Mouse (Mus musculus): Measurements from ENCODE around the gene Clint1. TPM values are rescaled to one million over a fixed set of nuclear protein-coding genes. Genes with fewer than 3 reads are reported as not detected.
"Not testable (repeated sequence)": the region's sequence is repeated elsewhere in the genome, so short reads cannot be mapped to it uniquely, and the experiment has no call there.

The Clint1 gene
- total RNA-seq, 2 experiments from 2014 or later: 64.9 to 69.6 TPM

DNA sequence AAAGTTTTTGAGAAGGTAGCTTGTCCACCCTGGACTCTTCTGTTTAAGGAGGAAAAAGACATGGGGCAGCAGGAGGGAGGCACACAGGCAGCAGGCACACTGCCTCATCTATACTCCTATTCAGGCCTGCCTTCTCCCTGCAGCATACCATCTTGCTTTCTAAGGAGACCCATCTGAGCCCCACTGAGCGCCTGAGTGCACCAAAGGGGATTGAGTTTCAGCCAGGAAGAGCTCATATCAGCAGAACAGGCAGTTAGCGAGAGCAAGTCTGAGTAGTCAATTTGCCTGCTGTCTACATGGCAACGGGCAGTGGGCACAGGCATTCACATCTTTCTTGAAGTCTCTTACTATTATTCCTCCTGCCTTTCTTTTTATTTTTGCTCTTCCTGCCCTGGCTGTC, 5.8 kb upstream of the Clint1 start:
- no peak for DNase-seq (ENCODE audit: low spot score in 2 of 2)

DNA sequence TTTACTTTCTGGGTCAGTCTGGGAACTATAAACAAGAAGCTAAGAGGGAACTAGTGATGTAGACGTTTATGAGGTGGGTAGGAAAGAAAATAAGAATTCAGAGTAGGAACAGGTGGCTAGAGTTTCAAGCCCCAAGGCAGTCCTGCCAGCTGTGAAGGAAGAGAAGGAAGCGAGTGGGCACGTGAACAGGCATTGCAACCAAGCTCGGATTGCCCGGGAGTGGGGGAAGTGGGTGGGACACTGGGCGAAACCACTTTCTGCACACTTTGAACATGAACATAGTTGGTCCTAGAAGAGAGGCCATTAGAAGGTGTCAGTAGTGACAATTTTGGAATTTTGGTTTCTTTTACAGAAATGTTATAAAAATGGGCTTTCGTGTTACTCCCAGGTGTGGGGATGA, 4.3 kb upstream of the Clint1 start:
- no peak for DNase-seq (ENCODE audit: low spot score in 2 of 2)

DNA sequence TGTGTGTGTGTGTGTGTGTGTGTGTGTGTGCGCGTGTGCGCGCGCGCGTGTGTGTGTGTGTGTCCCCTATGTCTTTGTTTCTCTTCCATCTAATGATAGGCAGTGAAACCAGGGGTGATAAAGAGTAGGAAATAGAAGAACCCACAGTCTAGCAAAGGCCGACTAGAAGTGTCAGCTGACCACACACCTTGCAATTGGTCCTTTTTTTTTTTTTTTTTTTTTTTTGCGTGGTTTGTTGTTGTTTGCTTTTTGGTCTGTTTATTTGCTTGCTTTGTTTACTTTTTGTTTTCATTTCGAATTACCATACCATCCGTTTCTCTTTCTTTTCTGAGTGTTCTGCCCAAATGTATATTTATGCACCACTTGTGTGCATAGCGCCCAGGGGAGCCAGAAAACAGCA, 3.6 kb upstream of the Clint1 start:
- no peak for DNase-seq (ENCODE audit: low spot score in 2 of 2)

DNA sequence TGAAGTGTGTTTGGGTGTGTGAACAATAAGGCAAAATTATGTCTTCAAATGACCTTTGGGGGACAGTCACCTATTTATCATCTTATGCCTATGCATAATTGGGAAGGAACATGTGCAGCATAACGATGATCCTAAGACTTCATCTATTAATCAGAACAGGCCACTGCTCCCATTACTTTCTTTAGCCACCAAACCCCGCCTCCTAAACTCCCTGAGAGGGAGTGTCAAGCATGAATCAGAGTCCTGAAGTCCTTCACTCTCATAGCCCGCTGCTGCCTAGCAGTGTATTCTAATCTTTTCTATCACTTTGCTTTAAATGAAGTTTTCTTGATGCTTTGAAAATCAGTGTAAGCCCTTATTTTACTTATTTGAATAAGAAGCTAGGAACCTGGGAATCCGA, 2.6 kb upstream of the Clint1 start:
- no peak for DNase-seq (ENCODE audit: low spot score in 2 of 2)

DNA sequence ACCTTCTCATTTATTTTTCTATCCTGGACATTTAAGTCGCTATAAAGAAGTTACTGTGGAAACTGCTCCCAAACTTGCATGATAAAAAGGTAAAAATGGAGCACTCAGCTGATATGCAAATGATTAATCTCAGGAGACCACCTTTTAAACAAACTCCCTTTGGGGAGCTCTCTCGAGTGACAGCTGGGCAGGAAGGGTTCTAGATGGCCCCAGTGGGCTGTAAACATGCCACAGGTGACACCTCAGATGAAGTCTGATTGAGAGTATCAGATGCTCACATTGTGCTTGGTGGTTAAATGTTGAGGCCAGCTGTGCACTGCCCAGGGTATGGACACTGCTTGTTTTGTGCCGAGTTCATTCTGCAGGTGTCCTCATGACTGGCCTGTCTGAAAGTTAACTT, 2.0 kb upstream of the Clint1 start:
- no peak for DNase-seq (ENCODE audit: low spot score in 2 of 2)

DNA sequence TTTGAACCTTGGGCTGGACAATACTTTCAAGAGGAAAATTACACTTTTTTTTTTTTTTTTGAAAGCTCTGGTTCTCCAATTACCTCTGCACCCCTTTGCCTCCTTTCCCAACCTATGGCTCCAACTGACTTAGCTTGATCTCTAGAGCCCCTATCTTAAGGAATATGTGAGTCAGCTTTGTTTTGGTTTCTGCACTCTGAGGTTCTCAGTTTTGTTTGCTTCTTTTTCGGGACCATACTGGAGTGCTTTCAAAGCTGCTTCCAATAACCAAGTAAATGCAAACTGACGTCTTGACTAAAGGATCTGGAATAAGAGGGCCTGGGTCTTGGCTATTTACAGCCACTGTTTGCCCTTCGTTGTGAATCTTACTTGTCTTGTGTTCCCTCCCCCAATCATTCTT, 1.5 kb upstream of the Clint1 start:
- no peak for DNase-seq (ENCODE audit: low spot score in 2 of 2)

DNA sequence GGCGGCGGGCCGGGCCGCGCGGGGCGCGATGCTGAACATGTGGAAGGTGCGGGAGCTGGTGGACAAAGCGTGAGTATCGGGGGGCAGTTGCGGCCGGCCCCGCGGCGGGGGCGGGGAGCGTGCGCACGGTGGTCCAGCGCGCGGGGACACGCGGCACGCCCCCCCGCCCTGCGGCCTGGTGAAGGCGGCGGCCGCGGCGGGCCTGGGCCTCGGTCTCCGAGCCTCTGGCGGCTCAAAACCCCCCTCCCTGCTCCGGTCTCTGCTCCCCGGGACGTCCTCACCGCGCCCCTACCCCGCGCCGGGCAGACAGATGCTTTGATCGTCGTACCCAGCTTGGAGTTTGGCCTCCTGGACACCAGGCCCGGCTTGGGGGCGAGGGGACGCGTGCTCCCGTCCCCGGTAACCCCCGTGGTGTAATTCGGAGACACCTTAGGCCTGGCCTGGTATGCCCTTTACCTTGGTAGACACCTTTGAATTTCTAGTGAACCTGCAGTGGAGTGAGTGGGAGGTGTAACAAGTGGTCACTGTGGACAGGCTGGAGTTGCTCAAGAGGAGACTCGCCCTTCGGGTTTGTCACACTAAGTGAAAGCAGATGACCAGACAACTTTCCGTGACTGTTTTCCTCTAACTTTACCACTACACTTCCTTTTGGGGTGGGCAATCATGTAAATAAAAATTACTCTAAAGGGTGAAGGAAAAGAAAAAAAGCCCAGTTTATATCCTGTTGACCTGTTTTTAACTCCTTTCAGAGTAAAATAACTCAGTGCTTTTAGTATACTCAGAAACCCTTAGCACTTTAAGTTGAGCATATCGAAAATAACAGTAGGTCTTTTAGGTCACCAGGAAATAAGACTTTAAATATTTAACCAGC, 508 bp downstream of the Clint1 start:
- peak; percentile 19 to 45 for DNase-seq (ENCODE audit: low spot score in 2 of 2)

DNA sequence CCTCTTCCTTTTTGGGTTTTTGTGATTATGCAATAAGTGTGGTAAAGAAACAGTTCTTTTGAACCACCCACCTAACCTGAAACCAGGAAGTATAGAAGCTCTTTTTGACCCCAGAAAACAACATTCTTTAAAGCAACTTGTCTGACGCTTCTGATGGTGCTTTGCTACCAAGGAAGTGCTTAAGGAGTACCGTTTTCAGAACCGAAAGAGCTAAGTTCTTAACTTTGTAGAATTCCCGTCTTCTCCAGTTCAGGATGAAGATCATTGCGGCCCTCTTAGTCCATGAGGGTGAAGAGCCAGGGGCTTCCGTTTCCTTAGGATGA, 1.1 kb downstream of the Clint1 start:
- DNase-seq (ENCODE audit: low spot score in 2 of 2): no peak

DNA sequence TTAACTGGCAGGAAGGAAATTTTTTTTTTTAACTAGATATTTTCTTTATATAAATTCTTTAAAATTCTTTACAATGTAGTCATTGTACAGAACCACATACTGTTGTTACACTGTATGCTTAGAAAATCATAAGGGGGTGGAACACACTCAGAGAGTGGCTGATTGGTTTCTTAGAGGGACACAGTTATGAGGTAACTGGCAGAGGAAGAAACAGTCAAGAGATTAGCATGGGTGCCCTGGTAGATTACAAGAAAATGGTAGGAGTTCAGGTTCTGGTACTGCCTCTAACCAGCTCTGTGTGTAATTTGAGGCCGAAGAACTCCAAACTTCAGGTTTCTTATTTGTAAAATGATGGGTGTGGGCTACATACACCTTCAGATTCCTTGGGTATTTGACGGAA, 2.1 kb downstream of the Clint1 start:
- DNase-seq (ENCODE audit: low spot score in 2 of 2): no peak

DNA sequence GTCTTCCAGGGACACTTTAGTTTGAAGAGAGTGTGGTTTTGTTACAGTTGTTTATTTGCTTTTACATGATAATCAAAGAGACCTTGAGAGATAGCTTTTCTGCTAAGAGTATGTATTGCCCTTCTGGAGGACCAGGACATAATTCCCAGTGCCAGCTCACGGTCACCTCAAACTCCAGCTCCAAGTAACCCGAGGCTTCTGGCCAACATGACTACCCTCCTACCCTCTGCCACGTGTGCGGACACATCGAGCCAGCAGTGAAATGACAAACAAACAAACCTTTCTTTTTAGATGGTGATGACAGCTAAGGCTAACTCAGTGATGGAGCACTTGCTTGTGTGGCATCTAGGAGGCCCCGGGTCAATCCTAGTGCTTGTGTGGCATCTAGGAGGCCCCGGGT, 2.5 kb downstream of the Clint1 start:
- DNase-seq (ENCODE audit: low spot score in 2 of 2): no peak

DNA sequence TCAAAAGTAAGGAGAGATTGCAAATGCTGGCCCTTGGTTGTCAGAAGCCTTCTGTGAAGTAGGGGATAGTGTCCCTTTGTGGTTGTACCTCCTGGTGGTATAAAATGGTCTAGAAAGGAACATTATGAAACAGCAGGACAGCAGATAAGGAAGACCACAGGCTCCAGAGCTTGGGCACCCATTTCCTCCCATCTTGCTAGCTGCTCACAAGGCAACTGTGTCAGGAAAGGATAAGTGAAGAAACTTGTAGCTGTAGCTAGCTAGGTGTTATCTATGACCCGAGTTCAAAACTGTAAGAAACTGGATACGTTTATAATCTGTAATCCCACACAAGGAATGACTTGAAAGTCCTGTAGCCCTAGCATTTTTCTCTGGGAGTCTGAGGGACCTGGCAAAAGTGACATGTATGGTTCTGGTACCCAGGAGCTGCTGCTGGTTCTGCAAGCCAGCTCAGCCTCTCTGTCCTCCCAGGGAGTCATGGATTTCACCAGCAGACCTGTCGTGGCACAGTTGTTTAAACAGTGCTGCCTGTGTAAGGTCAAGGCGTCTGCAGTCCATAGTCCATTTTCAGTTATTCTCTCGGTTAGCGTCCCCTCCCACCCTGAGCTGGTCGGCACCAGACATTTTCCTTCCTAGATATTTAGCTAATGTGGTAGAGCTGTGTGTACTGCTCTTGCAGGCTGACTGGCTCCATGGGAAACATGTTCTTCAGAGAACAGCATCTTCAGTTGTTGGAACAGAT, 3.7 kb downstream of the Clint1 start:
- no peak for DNase-seq (ENCODE audit: low spot score in 2 of 2)

DNA sequence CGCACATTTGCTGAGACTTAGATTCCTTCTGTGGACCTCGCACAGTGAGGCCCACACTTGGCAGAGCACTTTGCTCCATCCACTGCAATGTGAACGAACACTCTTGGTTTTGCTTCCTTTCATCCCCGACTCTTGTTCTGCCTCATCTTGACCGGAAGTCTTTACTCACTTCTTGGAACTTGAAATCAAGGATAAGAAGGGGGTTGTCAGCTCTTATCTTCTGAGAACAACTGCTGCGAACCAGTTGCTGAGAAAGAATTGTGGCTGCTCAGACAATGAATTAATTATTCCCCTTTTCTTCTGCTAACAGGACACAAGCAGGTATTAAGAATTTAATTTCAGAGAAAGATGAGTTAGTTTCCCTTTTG, 4.3 kb downstream of the Clint1 start:
- DNase-seq (ENCODE audit: low spot score in 2 of 2): no peak

DNA sequence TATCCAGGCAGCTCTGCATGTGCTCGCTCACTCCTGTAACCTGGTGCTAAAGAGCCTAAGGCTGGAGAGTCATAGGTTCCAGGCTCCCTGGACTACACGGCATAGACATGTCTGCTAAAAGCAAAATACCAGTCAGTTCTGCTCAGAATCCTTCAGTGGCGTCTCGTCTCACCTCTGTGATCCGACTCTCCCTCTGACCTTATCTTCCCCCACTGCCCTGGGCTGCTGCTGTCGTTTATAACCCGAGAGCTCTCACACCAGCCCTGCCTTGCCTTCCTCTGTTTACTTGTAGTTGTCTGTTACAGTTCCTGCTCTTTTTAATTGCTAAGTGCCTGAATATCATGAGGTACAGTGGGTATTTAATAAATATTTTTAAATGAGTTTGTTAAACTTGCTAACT, 9.5 kb downstream of the Clint1 start:
- DNase-seq (ENCODE audit: low spot score in 2 of 2): no peak

DNA sequence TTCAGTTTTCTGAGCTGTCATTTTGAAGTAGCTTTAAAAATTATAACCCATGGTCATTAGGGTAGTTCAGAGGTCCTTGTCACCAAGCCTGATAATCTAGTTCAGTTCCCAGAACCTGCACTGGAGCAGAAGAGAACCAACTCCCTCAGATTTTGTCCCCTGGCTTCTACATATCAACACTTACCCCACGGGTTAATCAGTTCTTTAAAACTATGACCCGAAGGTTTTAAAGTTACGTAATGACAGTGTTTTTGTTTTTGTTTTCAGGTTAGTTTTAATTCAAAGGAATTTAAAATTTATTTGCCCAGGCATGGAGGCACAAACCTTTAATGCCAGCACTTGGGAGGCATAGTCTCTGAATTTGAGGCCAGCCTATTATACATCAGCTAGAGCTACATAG, 12.6 kb downstream of the Clint1 start:
- no peak for DNase-seq (ENCODE audit: low spot score in 2 of 2)

DNA sequence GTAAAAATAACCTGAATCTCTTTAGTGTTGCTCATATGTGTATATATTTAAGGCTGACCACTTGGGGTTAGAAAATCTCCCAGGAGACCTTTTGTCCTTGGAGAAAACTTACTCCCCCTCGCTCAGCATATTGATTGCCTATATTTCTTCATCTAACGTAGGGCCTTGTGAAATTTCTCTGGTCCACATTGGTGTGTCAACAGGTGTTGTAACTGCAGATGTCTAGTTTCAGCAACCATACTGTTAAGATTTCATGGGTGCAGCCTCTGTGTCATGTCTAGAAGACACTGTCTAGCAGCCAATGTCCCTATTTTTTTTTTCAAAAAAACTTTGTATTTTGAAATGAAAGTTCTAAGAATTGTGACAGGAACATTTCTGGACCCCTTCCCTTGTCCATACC, 14.0 kb downstream of the Clint1 start:
- no peak for DNase-seq (ENCODE audit: low spot score in 2 of 2)

DNA sequence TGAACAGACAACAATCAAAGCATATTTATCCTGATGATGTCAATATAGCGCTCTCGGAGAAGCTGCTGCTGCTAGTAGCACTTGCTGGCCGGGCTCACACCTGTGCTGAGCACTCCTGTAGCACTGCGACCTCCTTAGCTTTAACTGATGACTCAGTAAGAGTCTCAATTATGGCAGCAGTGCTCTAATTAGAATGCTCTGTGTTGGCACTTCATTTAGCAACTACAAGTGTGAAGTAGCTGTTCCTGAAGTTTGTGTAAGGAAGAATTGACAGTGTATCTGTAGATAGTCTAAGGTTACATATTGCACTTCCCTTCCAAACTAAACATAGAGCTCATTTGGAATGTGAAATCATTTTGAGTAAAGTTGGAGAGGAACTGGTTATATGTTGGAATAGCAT, 14.7 kb downstream of the Clint1 start:
- DNase-seq (ENCODE audit: low spot score in 2 of 2): no peak

DNA sequence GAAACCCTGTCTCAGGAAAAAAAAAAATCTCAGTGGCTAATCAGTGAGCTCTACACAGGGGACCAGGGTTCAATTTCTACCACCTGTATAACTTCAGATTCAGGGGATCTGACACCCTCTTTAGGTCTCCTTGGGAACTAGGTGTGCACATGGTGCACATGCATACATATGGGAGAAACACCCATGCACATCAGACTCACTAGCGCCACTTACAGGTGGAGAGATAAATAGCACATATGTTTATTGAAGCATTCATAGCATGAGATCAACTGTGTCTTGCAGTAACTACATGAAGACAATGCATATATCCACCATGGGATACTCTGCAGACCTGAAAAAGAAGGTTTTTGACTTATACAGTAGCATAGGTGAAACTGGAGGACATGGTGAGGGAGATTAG, 21.8 kb downstream of the Clint1 start:
- no peak for DNase-seq (ENCODE audit: low spot score in 2 of 2)

DNA sequence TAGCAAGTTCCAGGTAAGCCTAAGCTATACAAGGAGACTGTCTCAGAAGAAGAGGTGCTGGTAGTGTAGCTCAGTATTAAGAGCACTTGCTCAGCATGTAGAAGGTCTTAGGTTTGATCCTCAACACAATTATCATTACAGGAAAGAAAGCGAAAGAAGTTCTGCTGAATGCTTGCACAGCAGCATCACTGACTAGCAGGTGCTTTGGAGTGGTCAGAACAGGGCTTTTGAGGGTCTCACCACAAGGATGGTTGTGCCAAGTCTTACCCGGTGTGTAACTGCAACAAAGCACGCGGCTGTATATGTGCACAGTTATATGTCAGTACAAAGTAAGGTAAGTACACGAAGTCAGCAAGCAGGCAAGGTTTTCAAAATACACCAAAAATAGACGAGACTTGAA, 22.4 kb downstream of the Clint1 start:
- DNase-seq (ENCODE audit: low spot score in 2 of 2): no peak

DNA sequence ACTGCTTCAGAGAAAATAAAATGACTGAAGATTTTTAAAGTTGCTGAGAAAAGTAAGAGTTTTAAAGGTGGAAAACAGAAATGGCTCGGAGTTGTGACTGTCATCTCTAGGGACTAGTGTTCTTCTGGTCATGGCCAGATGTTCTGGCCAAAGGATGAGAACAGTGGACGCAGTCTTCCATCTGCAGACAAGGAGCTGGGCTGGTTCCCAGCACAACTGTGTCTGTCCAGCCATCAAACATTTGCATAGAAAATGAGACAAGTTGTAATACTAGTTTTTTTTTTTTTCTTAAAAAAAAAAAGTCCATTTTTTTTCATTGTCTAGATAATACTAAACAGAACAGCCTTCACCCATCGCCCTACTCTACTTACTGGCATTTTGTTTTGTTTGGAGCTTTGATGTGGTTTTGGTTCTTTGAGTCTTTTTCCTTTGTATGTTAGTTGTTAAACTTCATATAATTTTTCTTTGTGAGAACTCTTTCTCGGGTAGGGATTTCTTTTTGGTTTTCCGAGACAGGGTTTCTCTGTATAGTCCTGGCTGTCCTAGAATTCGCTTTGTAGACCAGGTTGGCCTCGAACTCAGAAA, 23.6 kb downstream of the Clint1 start:
- DNase-seq (ENCODE audit: low spot score in 2 of 2): peak in 1 of 2 experiments; percentile 43

DNA sequence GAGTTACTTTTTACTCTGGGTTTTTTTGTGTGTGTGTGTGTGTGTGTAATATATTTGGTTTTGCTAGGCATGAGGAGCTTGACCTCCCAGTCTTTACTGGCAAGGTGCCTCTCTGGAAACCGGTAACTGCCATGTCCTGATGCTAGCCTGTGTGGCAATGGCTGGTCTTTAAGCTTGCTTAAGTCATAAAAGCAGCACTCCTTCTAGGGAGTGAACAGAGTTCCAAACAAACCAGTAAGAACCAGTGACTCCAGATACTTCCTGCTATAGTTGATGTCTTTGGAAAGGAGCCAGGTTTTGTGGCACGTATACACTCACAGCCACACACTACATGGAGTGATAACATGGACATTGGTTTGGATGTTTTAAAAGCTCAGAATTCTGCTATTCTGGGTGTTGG, 24.2 kb downstream of the Clint1 start:
- DNase-seq (ENCODE audit: low spot score in 2 of 2): no peak

DNA sequence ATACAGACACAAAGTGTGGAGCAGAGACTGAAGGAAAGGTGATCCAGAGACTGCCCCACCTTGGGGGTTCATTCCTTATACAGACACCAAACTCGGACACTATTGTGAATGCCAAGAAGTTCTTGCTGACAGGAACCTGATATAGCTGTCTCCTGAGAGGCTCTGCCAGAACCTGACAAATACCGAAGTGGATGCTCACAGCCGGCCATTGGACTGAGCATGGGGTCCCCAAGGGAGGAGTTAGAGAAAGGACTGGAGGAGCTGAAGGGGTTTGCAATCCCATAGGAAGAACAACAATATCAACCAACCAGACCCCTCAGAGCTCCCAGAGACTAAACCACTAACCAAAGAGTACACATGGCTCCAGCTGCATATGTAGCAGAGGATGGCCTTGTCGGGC, 27.5 kb downstream of the Clint1 start:
- not testable (repeated sequence) for DNase-seq (ENCODE audit: low spot score in 2 of 2)

DNA sequence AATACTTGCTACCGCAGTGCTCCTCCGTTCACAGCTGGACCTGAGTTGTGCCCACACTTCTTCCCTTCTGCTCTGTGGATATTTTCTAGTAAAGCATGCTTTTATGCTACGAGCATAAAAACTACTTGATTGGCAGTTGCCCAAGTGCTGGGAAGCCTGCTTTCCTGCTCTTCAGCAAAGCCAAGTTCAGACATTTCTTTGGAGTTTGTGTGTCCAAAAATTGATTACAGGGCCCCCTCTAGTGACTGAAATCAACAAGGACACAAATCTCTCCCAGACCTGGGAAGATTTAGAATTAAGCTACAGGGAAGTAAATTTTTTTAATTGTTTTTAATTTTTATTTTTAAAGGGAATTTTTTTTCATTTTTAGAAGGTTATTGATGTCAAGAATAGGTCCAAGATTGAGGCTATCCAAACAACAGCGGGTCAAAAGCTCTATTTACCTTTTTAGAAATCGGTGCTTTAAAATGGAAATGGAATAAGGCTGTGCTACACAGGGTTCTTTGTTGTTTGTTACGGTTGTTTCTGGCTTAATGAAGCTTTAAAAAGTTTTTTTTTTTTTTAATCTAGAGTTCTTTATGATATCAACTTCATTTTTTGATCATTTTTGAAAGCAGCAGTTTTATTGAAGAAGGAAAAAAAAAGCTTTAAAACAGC, 29.3 kb downstream of the Clint1 start:
- peak; percentile 25 to 70 for DNase-seq (ENCODE audit: low spot score in 2 of 2)
